Mouse (Mus musculus): ENCODE data around the gene H2-Q6.
"Not testable (repeated sequence)": the region's sequence is repeated elsewhere in the genome, so short reads cannot be mapped to it uniquely, and the experiment has no call there.

Gene H2-Q6

GRCm38 (mm10) chr17:35424624-35425416 is at the start of gene H2-Q6:
TSS of gene H2-Q6 (plus strand) at chr17:35424850.
- TF ChIP-seq GATA4 (IDR thresholded peaks at IDR 0.05; ENCODE audit: insufficient replicate concordance, low read length), result not testable (repeated sequence)

DNA sequence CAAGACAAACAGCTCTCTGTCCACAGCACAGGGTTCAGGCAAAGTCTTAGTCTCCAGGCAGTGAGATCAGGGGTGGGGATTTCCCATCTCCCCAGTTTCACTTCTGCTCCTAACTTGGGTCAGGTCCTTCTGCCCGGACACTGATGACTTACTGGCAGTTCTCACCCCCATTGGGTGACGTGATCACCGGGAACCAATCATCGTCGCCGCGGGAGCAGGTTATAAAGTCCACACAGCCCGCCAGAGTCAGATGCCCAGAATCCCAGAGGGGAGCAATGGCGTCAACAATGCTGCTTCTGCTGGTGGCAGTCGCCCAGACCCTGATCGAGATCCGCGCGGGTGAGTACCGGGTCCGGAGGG is 45.3 kb upstream of the H2-Q6 start, which contains the start of gene H2-Q4:
H2-Q4 (plus strand) TSS at position 249 of the 360 bp plus-strand sequence.
- TF ChIP-seq GATA4 (IDR thresholded peaks at IDR 0.05; ENCODE audit: insufficient replicate concordance, low read length), result no peak

DNA sequence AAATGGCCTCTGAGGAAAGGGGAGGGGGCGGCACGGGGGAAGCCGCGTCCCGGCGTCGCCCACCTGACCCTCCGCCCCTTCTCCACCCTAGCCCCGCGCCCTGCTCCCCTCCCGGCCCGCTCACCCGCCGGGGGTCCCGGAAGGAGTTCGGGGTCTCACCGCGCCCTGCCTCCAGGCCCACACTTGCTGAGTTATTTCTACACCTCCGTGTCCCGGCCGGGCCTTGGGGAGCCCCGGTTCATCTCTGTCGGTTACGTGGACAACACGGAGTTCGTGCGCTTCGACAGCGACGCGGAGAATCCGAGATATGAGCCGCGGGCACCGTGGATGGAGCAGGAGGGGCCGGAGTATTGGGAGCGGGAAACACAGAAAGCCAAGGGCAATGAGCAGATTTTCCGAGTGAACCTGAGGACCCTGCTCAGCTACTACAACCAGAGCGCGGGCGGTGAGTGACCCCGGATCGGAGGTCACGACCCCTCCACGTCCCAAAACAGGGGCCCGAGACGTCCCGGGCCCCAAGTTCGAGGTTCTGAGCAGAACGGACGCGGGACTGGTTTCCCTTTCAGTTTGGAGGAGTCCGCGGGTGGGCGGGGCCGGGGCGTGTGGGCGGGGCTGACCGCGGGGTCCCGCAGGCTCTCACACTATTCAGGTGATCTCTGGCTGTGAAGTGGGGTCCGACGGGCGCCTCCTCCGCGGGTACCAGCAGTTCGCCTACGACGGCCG is 44.8 kb upstream of the H2-Q6 start:
- TF ChIP-seq GATA4 (IDR thresholded peaks at IDR 0.05; ENCODE audit: insufficient replicate concordance, low read length), result peak; percentile 11; the same call in 1 of the 2 replicates

GRCm38 (mm10) chr17:35418772-35419171 is 5.9 kb upstream of the H2-Q6 start:
- no peak for TF ChIP-seq GATA4 (IDR thresholded peaks at IDR 0.05; ENCODE audit: insufficient replicate concordance, low read length)

DNA sequence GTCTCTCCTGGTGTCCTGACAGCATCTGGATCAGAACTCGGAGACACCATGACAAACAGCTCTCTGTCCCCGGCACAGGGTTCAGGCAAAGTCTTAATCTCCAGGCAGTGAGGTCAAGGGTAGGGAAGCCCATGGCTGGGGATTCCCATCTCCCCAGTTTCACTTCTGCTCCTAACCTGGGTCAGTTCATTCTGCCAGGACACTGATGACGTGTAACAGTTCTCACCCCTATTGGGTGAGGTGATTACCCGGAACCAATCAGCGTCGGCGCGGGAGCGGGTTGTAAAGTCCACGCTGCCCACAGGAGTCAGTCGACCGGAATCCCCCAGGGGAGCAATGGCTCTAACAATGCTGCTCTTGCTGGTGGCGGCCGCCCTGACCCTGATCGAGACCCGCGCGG is 14.2 kb downstream of the H2-Q6 start, which contains the start of gene H2-Q7:
H2-Q7 (plus strand) TSS at position 271 of the 400 bp plus-strand sequence.
- TF ChIP-seq GATA4 (IDR thresholded peaks at IDR 0.05; ENCODE audit: insufficient replicate concordance, low read length), result peak; percentile 20; the same call in 1 of the 2 replicates

GRCm38 (mm10) chr17:35469842-35470751 is 45.4 kb downstream of the H2-Q6 start, which contains the start of gene H2-Q10:
TSS of gene H2-Q10 (plus strand) at chr17:35470089.
- TF ChIP-seq GATA4 (IDR thresholded peaks at IDR 0.05; ENCODE audit: insufficient replicate concordance, low read length), result no peak; the same call in 1 of the 2 replicates
